ENCODE assay signal across 8 mouse cellular contexts in genomic region chr12:13602414-13602813, GRCm38 (mm10).
A peak's percentile ranks its signal among the peaks of the same experiment; 100 is the strongest.
DNase-seq lines count a peak whose midpoint lies in the region; TF ChIP-seq lines count a peak whose summit lies in the region.

No protein-coding gene starts in this region.

- no peak overlapping the region for H3K27ac ChIP-seq in kidney, adult 2 months (ENCODE audit: insufficient read depth, low read depth, low read length)

- DNase-seq in kidney, adult 2 months: peak; percentile 21
- DNase-seq in kidney, adult 18-20 months: no peak
- peak; percentile 20 for DNase-seq in adrenal gland, postnatal 25 days
- DNase-seq in kidney, postnatal 4 days: peak; percentile 17 to 43
- DNase-seq in cerebellum, postnatal 36 days: no peak
- DNase-seq in thymus, postnatal 0 days (ENCODE audit: low spot score): no peak
- DNase-seq in gastrocnemius, adult 18-20 months (ENCODE audit: low spot score): no peak

- H3K36me3 ChIP-seq in kidney, adult 2 months (ENCODE audit: control insufficient read depth, insufficient read depth, low read length): no peaks in the 10 kb centered on the region
- H3K36me3 ChIP-seq in E14TG2a.4 (ENCODE audit: insufficient read depth, low read length): no peaks in the 10 kb centered on the region

- no peaks in the 10 kb centered on the region; the same call in 1 of the 2 replicates for H3K27me3 ChIP-seq in kidney, adult 2 months (replicated peaks; ENCODE audit: control insufficient read depth, insufficient read depth, low read length)
- no peaks in the 10 kb centered on the region for H3K27me3 ChIP-seq in E14TG2a.4 (ENCODE audit: insufficient read depth, low read length)

- no peak for TF ChIP-seq POLR2A in kidney, adult 2 months (IDR thresholded peaks at IDR 0.05; ENCODE audit: low read depth, low read length)

- peak; percentile 42 for TF ChIP-seq CTCF in kidney, adult 2 months (conservative IDR thresholded peaks at IDR 0.05; ENCODE audit: insufficient read depth, insufficient read length, low read depth, low read length)
- TF ChIP-seq CTCF in E14TG2a.4 (conservative IDR thresholded peaks at IDR 0.05; ENCODE audit: low read length): peak; percentile 37

- no peaks in the 10 kb centered on the region for H3K9me3 ChIP-seq in E14TG2a.4 (ENCODE audit: low read length)

- H3K4me1 ChIP-seq in kidney, adult 2 months (ENCODE audit: control insufficient read depth, insufficient read depth, low read length): no peaks in the 10 kb centered on the region
- H3K4me1 ChIP-seq in E14TG2a.4 (replicated peaks; ENCODE audit: low read depth, low read length): no peaks in the 10 kb centered on the region

- H3K4me3 ChIP-seq in kidney, adult 2 months (ENCODE audit: insufficient read depth, low read depth, low read length): no peak overlapping the region
- H3K4me3 ChIP-seq in E14TG2a.4 (replicated peaks; ENCODE audit: low read length): no peak overlapping the region

Comparison
In these comparisons a context has a peak if more than half of its experiments do, and no peak if none do; other contexts are left out.
1. DNase-seq: peak in kidney, adult 2 months (single experiment), adrenal gland, postnatal 25 days (single experiment) and kidney, postnatal 4 days (2 of 2); none in kidney, adult 18-20 months (single experiment), cerebellum, postnatal 36 days (0 of 2), thymus, postnatal 0 days (single experiment) and gastrocnemius, adult 18-20 months (single experiment).